Mouse (Mus musculus) kidney, adult 2 months (tissue): ENCODE measurements around the gene Sgk1. TPM values are rescaled to one million over a fixed set of nuclear protein-coding genes. Genes with fewer than 3 reads are reported as not detected.

Experiments
- DNase-seq: peaks from one replicate; pipeline ENCODE4 v3.0.0; 2021
- H3K27ac ChIP-seq: fragments of 200-500 bp; 2 replicates; pipeline ENCODE4 v1.5.1; 2012; ENCODE audit warnings: low read depth, low read length, control low read depth, inconsistent platforms; ENCODE audit not compliant: insufficient read depth
- H3K27me3 ChIP-seq: fragments of 200-500 bp; replicated peaks from 2 replicates; pipeline ENCODE4 v1.6.1; 2012; ENCODE audit warnings: mild to moderate bottlenecking, moderate library complexity, low read length, inconsistent platforms; ENCODE audit not compliant: control insufficient read depth, insufficient read depth
- H3K36me3 ChIP-seq: fragments of 200-500 bp; 2 replicates; pipeline ENCODE4 v1.6.1; 2012; ENCODE audit warnings: mild to moderate bottlenecking, moderate library complexity, low read length, inconsistent platforms; ENCODE audit not compliant: control insufficient read depth, insufficient read depth
- H3K4me1 ChIP-seq: fragments of 200-500 bp; 2 replicates; pipeline ENCODE4 v1.6.1; 2011; ENCODE audit warnings: low read length; ENCODE audit not compliant: control insufficient read depth, insufficient read depth
- H3K4me3 ChIP-seq: fragments of 200-500 bp; 2 replicates; pipeline ENCODE4 v1.5.1; 2011; ENCODE audit warnings: mild to moderate bottlenecking, low read depth, low read length, control low read depth; ENCODE audit not compliant: insufficient read depth
- CTCF ChIP-seq: fragments of 200-500 bp; conservative IDR thresholded peaks from 2 replicates; pipeline ENCODE4 v1.5.1; 2011; ENCODE audit warnings: low read depth, mild to moderate bottlenecking, control low read depth, low read length, moderate library complexity, mixed read lengths; ENCODE audit not compliant: insufficient read depth, insufficient read length
- POLR2A ChIP-seq: fragments of 200-500 bp; IDR thresholded peaks from one replicate; pipeline ENCODE4 v1.6.1; 2011; ENCODE audit warnings: low read depth, low read length, control low read depth
- WGBS: fragments of 180-500 bp; shearing (Covaris S2); methylation state at CpG from one replicate; pipeline ENCODE4 v1.1.7; 2018; 5-methylcytosine and 5-hydroxymethylcytosine counted together
- polyA plus RNA-seq: library from polyadenylated mRNA; depleted of rRNA; stranded (reverse); fragments of >200 nt; gene quantifications from 2 replicates; pipeline ENCODE4 v1.2.3, GENCODE M21; 2012

The Sgk1 gene
- polyA plus RNA-seq, 1 experiment, result 76.5 TPM

DNA sequence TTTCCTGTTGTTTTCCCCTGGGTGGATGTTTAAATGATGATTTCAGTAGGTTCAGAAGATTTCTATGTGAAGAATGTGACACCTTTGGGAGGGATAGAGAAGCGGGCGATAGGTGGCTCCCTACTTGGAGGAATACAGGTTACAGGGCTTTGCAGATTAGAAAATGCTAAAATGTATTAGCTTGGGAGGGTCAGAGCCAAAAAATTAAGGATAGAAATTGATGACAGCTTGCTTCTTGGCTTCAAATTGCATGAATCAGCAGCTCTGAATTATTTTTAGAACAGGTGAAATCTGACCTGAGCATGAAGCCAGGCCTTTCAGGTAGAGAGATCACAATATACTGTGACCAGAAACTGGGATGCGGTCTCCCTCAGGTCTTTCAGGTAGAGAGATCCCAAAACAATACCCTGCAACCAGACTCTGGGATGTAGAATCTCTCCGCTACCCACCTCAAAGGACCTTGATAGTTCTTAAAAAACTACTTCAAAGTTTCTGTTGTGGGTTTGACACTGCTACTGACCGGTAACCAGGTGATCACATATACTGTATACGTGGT is 61.2 kb downstream of the Sgk1 start:
- Histone ChIP-seq H3K4me1 (no peaks in the 10 kb centered on the region), H3K27me3 (no peaks in the 10 kb centered on the region), H3K4me3 (no peak overlapping the region), H3K27ac (no peak overlapping the region), H3K36me3 (no peaks in the 10 kb centered on the region)
- TF ChIP-seq CTCF (no peak), POLR2A (no peak)
- 94% methylated on average over 6 of the region's 6 CpGs for WGBS
- no peak for DNase-seq

GRCm38 (mm10) chr10:21945195-21945594 is 63.2 kb downstream of the Sgk1 start:
- 74% methylated on average over 1 of the region's 1 CpGs for WGBS
- no peak for DNase-seq

GRCm38 (mm10) chr10:21946751-21947351 is 64.9 kb downstream of the Sgk1 start:
- Histone ChIP-seq H3K36me3 (no peaks in the 10 kb centered on the region), H3K27ac (no peak overlapping the region), H3K27me3 (no peaks in the 10 kb centered on the region), H3K4me1 (no peaks in the 10 kb centered on the region), H3K4me3 (no peak overlapping the region)
- TF ChIP-seq CTCF (no peak), POLR2A (no peak)
- DNase-seq, result peak; percentile 20
- 49% methylated on average over 9 of the region's 9 CpGs for WGBS

More at GRCm38 (mm10) chr10:21945195-21945594, 63.2 kb downstream of the Sgk1 start:
- TF ChIP-seq CTCF, result no peak
- no peak for TF ChIP-seq POLR2A
- Histone ChIP-seq H3K27me3 (no peaks in the 10 kb centered on the region), H3K36me3 (no peaks in the 10 kb centered on the region), H3K4me1 (no peaks in the 10 kb centered on the region), H3K27ac (no peak overlapping the region), H3K4me3 (no peak overlapping the region)

- Histone ChIP-seq H3K4me3 (no peak overlapping the region), H3K36me3 (no peaks in the 10 kb centered on the region), H3K27ac (no peak overlapping the region), H3K27me3 (no peaks in the 10 kb centered on the region), H3K4me1 (no peaks in the 10 kb centered on the region)
- TF ChIP-seq POLR2A (no peak), CTCF (no peak)
- peak; percentile 24 for DNase-seq
- 89% methylated on average over 4 of the region's 4 CpGs for WGBS
These were observed 70.5 kb downstream of the Sgk1 start for GRCm38 (mm10) chr10:21952520-21952919.

DNA sequence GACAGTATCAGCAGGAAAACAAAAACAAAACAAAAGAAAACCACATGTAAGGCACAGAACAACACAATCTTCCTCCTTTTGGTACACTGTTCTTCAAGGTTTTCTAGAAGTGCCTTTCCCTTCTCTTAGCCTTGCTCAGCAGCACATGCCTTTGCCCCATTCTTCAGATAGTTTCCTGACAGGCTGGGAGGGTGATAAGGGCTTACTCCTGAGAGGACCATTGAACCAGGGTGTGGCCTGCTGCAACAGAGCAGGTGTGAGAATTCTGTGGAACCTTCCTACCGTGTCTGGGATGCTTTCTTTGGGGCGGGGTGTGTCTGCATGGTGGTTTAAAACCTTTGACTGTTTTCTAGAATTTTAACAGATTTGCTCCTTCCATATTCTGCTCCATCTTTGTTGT is 79.1 kb downstream of the Sgk1 start:
- 85% methylated on average over 2 of the region's 2 CpGs for WGBS
- Histone ChIP-seq H3K27ac (no peak overlapping the region), H3K4me3 (no peak overlapping the region), H3K4me1 (no peaks in the 10 kb centered on the region), H3K27me3 (no peaks in the 10 kb centered on the region), H3K36me3 (no peaks in the 10 kb centered on the region)
- no peak for DNase-seq
- no peak for TF ChIP-seq CTCF
- TF ChIP-seq POLR2A, result no peak

DNA sequence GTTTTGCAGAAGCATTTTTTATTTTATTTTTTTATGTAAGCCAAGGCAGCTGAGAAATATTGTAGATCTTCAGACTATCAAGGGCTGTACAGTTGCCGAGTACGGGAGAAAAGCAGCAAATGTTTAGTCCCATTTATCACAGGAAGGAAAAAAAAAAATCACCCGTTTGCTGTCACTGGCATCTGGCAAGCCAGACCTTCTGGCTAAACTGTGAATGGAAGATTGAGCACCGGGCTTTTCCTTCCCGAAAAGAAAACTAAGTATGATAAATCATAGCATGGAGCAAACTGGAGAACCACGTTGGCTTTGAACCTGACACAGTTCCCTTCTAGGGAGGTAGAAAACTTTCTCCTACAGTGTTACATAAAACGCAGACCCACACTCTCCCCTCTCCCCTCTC is 81.0 kb downstream of the Sgk1 start:
- Histone ChIP-seq H3K27ac (peak overlapping the region; percentile 67), H3K4me1 (no peaks in the 10 kb centered on the region), H3K36me3 (no peaks in the 10 kb centered on the region), H3K27me3 (no peaks in the 10 kb centered on the region), H3K4me3 (no peak overlapping the region)
- 22% methylated on average over 7 of the region's 7 CpGs for WGBS
- DNase-seq, result peak; percentile 66
- TF ChIP-seq POLR2A, result no peak
- TF ChIP-seq CTCF, result no peak

DNA sequence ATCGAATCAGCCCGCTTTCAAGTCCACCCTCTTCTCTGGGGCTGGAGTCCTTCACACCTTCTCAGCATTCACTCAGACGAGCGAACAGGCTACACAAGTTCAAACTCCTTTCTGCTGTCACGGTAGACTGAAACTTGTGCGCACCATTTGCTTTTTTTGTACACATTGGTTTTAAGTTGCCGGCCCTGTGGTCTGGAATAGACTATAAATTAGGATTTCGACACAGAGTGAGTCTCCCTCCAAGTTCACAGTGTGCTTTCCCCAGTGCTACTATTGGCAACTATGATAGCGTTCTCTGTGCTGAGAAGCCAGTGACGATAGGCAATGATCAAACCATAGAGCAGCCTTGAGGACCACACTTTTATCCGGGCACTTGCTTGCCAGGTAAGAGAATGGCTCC is 91.7 kb downstream of the Sgk1 start:
- no peak for DNase-seq
- no peak overlapping the region for H3K4me3 ChIP-seq
- no peaks in the 10 kb centered on the region for H3K4me1 ChIP-seq

GRCm38 (mm10) chr10:21974801-21975200 is 92.8 kb downstream of the Sgk1 start:
- WGBS, result 79% methylated on average over 3 of the region's 3 CpGs
- H3K27me3 ChIP-seq, result no peaks in the 10 kb centered on the region
- H3K27ac ChIP-seq, result no peak overlapping the region
- DNase-seq, result no peak
- no peaks in the 10 kb centered on the region for H3K36me3 ChIP-seq
- no peak for TF ChIP-seq POLR2A
- no peak for TF ChIP-seq CTCF
- no peak overlapping the region for H3K4me3 ChIP-seq
- no peaks in the 10 kb centered on the region for H3K4me1 ChIP-seq

More for the DNA sequence above, 91.7 kb downstream of the Sgk1 start:
- no peak for TF ChIP-seq CTCF
- TF ChIP-seq POLR2A, result no peak
- 48% methylated on average over 11 of the region's 11 CpGs for WGBS
- Histone ChIP-seq H3K36me3 (no peaks in the 10 kb centered on the region), H3K27me3 (no peaks in the 10 kb centered on the region), H3K27ac (no peak overlapping the region)
